Mouse (Mus musculus): ENCODE measurements around the gene Hoxc12.

Gene Hoxc12

GRCm38 (mm10) chr15:102937036-102937666 is 594 bp downstream of the Hoxc12 start:
- no peak for DNase-seq (ENCODE audit: low spot score in 2 of 2)

- DNase-seq (ENCODE audit: low spot score in 2 of 2): no peak
Observed at GRCm38 (mm10) chr15:102939256-102940155, 2.9 kb downstream of the Hoxc12 start.

GRCm38 (mm10) chr15:102942739-102943467 is 6.3 kb downstream of the Hoxc12 start:
- no peak for DNase-seq (ENCODE audit: low spot score in 2 of 2)

GRCm38 (mm10) chr15:102943468-102943813 is 6.9 kb downstream of the Hoxc12 start:
- no peak for DNase-seq (ENCODE audit: low spot score in 2 of 2)

- DNase-seq (ENCODE audit: low spot score in 2 of 2): no peak
Observed at GRCm38 (mm10) chr15:102945185-102946077, 8.9 kb downstream of the Hoxc12 start.

GRCm38 (mm10) chr15:102947276-102947675 is 10.7 kb downstream of the Hoxc12 start:
- no peak for DNase-seq (ENCODE audit: low spot score in 2 of 2)

GRCm38 (mm10) chr15:102948842-102949241 is 12.3 kb downstream of the Hoxc12 start:
- no peak for DNase-seq (ENCODE audit: low spot score in 2 of 2)

GRCm38 (mm10) chr15:102949696-102950095 is 13.1 kb downstream of the Hoxc12 start:
- DNase-seq (ENCODE audit: low spot score in 2 of 2): no peak

GRCm38 (mm10) chr15:102950877-102951276 is 14.3 kb downstream of the Hoxc12 start:
- DNase-seq (ENCODE audit: low spot score in 2 of 2): no peak

- no peak for DNase-seq (ENCODE audit: low spot score in 2 of 2)
Observed at GRCm38 (mm10) chr15:102953561-102953960, 17.0 kb downstream of the Hoxc12 start.

- DNase-seq (ENCODE audit: low spot score in 2 of 2): no peak
Observed at GRCm38 (mm10) chr15:102954192-102955006, 17.8 kb downstream of the Hoxc12 start, which contains the start of gene Hoxc11. Gene Hoxc11 (plus strand): TSS chr15:102954427.

GRCm38 (mm10) chr15:102955007-102955382 is 18.4 kb downstream of the Hoxc12 start:
- DNase-seq (ENCODE audit: low spot score in 2 of 2): no peak

GRCm38 (mm10) chr15:102955833-102956640 is 19.5 kb downstream of the Hoxc12 start:
- DNase-seq (ENCODE audit: low spot score in 2 of 2): no peak

GRCm38 (mm10) chr15:102956906-102957305 is 20.3 kb downstream of the Hoxc12 start:
- DNase-seq (ENCODE audit: low spot score in 2 of 2): no peak

GRCm38 (mm10) chr15:102959663-102960191 is 23.2 kb downstream of the Hoxc12 start:
- DNase-seq (ENCODE audit: low spot score in 2 of 2): no peak

- no peak for DNase-seq (ENCODE audit: low spot score in 2 of 2)
Observed at GRCm38 (mm10) chr15:102961728-102962127, 25.2 kb downstream of the Hoxc12 start.

- no peak for DNase-seq (ENCODE audit: low spot score in 2 of 2)
Observed at GRCm38 (mm10) chr15:102962492-102962891, 25.9 kb downstream of the Hoxc12 start.

- no peak for DNase-seq (ENCODE audit: low spot score in 2 of 2)
Observed at GRCm38 (mm10) chr15:102963259-102963658, 26.7 kb downstream of the Hoxc12 start.
